Mouse (Mus musculus): Measurements from ENCODE around the gene Smg6.

DNA sequence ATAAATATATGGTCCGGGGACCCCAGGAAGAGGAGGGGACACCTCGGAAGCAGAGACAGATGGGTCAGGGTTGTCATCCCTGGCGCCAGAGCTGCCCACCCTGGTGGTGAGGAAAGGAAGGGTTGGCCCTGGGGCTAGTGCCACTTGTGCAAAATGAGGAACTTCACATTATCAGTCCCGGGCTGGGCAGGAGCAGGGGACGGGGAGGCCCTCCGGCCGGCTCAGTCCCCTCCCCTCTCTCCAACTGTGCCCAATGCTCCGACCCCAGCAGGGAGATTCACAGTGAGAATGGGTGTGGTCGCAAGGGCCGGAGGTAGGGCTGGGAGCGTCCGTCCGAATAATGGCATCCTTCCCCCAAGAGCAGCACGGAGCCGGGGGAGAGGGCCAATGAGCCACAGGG, 239.1 kb downstream of the Smg6 start:
- TF ChIP-seq CTCF (IDR thresholded peaks at IDR 0.05; ENCODE audit: extremely low read depth, insufficient read length, insufficient replicate concordance, low read depth, low read length) = no peak
- TF ChIP-seq POLR2A (IDR thresholded peaks at IDR 0.05; ENCODE audit: low read depth, low read length) = no peak
